Mouse (Mus musculus) forelimb bud, embryonic 11.5 days (tissue): ENCODE measurements at regions not wholly inside any gene's neighbourhood (a gene's known extent, or its start where the extent isn't known, plus 50 kb on each side); places are given as distances from the start of the nearest gene placed in this dataset.

Experiments used
- DNase-seq: peaks from one replicate; pipeline ENCODE4 v3.0.0-alpha.2; 2012; ENCODE audit warnings: low read depth, low spot score

DNA sequence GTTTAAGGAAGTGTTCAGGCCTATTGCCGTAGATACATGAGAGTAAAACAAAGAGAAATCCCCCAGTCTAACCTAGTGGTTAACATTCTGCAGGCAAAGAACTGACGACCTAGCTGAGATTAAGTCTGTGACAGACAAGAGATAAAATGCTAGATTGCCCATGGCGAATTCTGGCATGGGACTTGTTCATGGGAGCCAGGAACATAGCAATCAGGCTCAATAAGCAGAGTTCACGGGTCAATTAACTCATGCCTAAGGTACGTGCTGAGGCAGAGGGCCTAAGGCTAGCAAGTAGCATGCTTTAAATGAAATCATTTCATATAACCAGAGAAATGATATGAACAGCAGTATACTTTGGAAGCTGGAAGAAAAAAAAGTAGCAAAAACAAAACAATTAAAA is 1119.2 kb upstream of the Adgrl2 start:
- no peak for DNase-seq

- no peak for DNase-seq
These were observed 1121.9 kb upstream of the Adgrl2 start for GRCm38 (mm10) chr3:150112231-150112630.

GRCm38 (mm10) chr3:150119866-150120265 is 1129.5 kb upstream of the Adgrl2 start:
- no peak for DNase-seq

DNA sequence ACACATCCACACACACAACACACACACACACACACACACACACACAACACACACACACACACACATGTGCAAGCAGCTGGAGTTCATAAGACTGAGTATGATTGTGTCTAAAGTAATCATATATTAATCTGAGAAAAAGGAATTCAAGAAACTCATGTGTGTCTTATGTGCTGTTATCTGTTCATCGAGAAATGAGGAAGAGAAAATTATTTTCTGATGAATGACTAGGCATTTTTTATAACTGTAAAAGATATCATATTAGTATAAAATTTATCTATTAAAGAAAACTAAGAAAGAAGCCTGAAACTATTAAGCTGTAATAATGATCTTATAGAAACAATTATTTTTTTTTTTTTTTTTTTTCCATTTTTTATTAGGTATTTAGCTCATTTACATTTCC is 1156.3 kb upstream of the Adgrl2 start:
- DNase-seq = no peak

- no peak for DNase-seq
These were observed 1160.9 kb upstream of the Adgrl2 start for GRCm38 (mm10) chr3:150151152-150151822.

DNA sequence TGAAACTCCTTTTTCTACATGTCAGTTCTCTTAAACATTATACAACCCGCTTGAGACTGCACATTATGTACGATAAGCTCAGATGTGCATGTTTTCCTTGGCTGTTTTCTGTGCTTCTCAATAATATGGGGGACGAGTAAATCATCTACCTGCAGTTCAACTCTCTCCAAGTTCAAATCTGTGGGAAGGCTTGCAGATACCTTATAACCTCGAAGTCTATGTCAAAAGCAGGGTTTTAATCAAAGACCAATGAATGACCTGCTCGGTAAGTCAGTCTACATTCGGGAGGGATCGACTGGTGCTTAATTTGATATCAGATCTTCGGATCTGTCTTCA is 1161.4 kb upstream of the Adgrl2 start:
- no peak for DNase-seq

DNA sequence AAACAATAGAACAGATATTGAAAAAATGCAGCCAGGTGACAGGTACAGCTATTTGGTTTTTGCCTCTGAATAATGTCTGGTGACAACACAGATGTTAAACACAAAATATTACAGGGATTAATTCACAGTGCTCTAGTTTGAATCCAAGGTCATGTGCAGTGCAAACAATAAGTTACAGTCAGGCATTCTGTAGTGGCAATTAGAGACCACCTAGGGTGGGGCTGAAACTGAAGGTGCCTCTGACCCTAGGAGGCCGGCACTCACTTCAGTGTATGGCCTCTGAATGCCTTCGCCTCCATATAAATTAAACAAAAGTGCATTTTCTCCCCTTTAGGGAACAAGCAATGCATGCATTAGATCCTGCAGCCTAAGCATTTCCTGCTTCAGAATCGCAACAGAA is 1162.5 kb upstream of the Adgrl2 start:
- no peak for DNase-seq

DNA sequence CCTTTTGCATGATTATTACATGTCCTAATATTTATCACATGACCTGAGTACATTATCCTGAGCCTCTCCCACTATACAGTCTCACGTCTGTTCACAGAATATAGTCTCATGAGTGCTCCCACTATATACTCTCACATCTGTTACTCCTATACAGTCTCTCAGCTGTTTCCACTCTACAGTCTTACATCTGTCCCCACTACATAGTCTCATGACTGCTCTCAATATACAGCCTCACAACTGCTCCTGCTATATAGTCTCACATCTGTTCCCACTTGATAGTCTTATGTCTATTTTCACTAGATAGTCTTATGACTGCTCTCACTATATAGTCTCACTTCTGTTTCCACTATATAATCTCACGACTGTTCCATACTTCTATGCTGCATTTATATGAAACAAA is 1195.5 kb upstream of the Adgrl2 start:
- DNase-seq = peak; percentile 2

DNA sequence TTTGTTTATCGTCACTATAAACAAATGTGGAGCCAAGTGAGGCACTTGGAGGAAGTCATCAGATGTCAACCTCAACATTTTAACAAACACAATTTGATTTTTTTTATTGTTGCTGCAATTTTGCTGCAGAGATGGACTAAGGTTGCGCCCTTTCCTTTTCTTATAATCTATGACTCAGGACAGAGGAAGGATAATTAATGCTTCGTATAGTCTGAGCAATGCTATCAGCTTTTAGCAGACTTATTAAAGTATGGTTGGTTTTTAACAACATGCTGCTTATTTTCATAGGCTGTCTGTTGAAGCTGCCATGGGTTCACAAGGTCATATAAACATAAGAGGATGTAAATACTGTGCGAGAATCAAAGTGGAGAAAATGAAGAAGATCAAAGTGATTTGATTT is 1202.8 kb upstream of the Adgrl2 start:
- DNase-seq = no peak

GRCm38 (mm10) chr3:150198492-150198891 is 1208.1 kb upstream of the Adgrl2 start:
- no peak for DNase-seq

DNA sequence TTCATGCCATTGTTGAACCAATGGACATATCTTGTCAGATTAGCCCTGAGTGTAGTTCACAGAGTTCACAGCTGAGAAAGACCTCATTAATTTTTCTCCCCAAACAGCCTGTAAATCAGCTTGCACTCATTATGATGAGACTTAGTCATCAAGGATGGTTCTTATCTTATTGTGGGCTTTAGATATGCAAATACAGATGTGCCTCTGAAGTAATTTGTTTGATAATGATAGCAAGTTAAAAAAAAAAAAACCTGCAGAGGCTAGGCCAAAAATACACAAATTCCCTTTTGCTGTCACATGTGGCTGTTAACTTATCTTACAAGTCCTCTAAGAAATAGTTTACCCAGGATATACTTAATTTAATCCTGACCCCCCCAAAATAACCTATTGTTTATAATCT is 1215.5 kb upstream of the Adgrl2 start:
- DNase-seq = no peak

GRCm38 (mm10) chr3:150233279-150233678 is 1204.4 kb upstream of the Adgrl4 start:
- no peak for DNase-seq

DNA sequence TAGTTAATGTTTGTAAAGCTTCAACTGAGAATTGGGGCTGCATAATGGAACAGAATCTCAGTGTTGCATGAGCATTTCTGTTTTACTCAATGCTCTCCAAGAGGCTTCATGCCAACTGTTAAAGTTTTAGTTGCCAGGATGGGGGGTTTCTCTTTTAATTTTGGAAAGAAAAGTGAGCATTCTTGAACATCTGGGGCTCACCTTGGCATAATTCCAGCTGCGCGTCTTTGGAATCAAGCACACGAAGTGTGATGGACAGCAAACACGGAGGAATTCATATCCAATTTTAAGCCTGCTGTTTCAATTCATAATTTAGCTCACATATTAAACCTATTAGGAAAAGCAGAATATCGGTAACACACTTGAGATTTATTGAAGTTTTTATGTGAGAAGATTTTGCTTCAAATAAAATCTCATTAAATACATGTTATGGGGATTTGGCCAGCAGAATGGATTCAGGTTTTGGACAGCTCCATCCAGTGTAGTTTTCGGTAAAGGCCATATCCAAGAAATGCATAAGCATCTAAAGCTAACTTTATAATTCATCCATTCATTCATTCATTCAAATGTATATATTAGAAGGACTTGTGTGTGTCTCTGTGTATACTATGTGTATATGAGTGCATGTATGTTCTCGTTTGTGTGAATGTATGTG is 1200.6 kb upstream of the Adgrl4 start:
- no peak for DNase-seq

GRCm38 (mm10) chr3:150275038-150275437 is 1162.6 kb upstream of the Adgrl4 start:
- no peak for DNase-seq

DNA sequence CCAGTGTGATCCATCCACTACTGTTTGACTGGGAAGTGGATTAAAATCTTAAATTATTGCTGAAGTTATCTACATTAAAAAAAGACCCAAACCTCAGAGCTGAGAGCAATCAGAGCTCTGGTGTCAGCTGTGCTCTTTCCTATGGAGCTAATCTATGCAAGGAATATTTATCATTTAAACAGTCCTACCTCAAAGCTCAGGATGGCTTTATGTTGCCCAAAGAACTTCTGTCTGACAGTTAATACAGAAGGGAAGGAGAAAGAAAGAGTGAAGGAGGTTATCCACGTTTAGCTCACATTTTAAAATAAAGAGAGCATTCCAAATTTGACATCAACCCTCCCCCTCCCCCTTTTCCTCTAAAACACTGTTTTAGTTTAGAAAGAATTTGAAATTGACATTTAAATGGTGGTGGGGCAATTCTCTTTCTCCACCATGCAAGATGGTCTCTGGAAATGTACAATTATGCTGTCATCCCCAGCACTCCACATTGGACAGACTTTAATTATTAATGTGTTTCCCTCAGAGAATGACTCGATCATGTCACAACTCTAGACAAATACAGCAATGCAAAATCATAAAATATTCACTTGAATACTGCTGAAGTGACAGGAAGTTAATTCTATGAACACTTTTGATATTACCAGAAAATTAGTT is 1141.5 kb upstream of the Adgrl4 start:
- DNase-seq = no peak

GRCm38 (mm10) chr3:150328811-150329210 is 1108.9 kb upstream of the Adgrl4 start:
- no peak for DNase-seq

DNA sequence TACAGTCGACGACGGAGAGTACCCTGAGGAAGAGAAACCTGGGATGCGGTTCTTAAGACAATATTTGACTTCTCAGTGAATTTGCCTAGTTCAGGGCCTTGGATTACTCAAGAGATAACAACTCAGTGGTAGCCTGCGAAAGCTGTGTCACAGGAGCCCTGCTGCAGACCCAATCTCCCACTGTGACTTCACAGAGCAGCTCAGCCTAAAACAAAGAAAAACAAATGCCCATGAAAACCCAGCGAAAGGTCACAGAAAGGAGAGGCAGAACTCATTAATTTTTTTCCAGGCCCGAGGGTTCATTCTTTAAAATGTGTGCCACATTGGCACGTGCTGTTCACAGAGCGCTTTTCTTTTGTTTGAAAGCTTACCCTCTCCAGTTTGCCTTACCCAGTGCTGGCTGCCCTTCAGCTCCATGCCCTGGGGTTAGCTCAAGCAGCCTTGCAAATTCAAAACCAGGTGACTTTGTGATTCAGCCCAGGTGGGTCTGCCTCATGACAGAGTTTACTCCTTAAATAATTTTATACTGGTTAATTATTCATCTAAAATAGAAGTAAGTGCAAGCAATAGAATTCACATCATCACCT is 1085.5 kb upstream of the Adgrl4 start:
- no peak for DNase-seq

DNA sequence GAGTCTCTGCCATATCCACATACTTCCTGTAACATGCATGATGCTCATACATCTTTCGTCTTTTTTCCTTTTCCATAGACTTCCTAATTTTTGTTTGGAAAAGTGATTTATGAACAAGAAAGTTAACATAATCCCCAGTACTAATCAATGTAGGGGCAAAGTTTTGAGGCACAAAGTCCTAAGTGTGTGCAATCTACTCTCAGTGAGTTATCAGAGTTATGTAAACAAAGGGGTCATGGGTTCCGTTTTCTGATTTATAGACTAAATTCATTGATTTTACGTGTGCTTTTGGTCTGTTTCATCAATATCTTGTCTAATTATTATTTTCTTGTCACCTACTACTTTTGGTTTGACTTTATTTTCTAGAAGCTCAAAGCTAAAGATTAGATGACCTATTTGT is 1071.9 kb upstream of the Adgrl4 start:
- DNase-seq = no peak

DNA sequence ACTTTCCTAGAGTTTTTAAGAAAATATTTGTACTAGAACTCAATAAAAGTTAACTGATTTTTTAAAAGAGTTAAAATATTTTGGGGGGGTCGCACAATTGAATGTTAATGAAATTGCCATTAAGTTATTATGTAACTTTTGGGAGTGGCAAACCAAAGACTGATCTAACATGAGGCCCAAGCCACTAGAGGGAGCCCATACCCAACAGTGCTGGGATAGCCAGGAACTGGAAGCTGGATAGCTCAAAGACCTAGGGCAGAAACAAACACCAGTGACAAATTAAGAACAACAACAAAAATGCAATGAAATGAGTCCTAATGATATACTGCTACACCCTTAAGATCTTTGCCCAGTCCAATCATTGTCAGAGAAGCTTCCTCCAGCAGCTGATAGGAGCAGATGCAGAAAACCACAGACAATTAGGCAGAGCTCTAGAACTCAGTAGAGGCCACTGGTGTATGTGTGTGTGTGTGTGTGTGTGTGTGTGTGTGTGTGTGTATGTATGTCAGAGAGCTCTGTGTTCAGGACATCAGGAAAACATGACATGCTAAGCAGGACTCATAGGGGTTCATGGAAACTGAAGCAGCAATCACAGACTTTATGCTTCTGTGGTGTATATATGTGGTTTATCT is 1052.6 kb upstream of the Adgrl4 start:
- peak; percentile 52 for DNase-seq

GRCm38 (mm10) chr3:150401694-150402301 is 1035.9 kb upstream of the Adgrl4 start:
- no peak for DNase-seq

GRCm38 (mm10) chr3:150406086-150406485 is 1031.6 kb upstream of the Adgrl4 start:
- DNase-seq = no peak

- no peak for DNase-seq
These were observed 1022.4 kb upstream of the Adgrl4 start for GRCm38 (mm10) chr3:150415277-150415676.
